Mouse (Mus musculus) ES-Bruce4 (cell line): ENCODE measurements around the gene Polk.

Experiments used
- CTCF ChIP-seq: IDR thresholded peaks from one replicate; pipeline ENCODE4 v1.8.1; 2011; ENCODE audit warnings: low read depth, low read length
- EP300 ChIP-seq: IDR thresholded peaks from 2 replicates; pipeline ENCODE4 v1.6.1; 2011; ENCODE audit warnings: low read depth, low read length; ENCODE audit not compliant: insufficient read depth

DNA sequence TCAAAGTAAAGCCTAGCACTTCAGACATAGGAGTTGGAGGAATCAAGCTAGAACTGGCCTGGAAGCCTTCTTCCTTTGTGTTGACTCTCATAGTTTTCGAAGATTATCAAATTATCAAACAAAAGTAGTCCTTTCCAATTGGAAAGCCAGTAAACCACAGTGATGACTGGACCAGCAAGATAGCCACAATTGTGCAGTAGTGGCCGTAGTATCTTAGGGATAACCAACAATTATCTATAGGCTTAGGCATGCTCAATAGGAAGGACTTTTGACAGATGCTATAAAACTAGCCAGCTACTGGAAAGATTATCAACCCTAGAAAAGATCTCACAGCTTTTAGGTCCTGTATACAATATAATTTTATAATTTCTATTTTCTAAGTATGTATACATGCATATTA is 41.8 kb upstream of the Polk start:
- TF ChIP-seq EP300 (no peak), CTCF (no peak)
